Mouse (Mus musculus) erythroblast, embryonic 14.5 days (primary cell): Measurements from ENCODE around the gene Ano2. TPM values are rescaled to one million over a fixed set of nuclear protein-coding genes. Genes with fewer than 3 reads are reported as not detected.

Experiments
- H3K27me3 ChIP-seq: 2 replicates; pipeline ENCODE4 v1.6.1; 2012; ENCODE audit warnings: inconsistent platforms; ENCODE audit not compliant: control insufficient read depth
- H3K36me3 ChIP-seq: 2 replicates; pipeline ENCODE4 v1.6.1; 2012; ENCODE audit warnings: mild to moderate bottlenecking, inconsistent platforms; ENCODE audit not compliant: control insufficient read depth
- H3K4me1 ChIP-seq: 2 replicates; pipeline ENCODE4 v1.6.1; 2012; ENCODE audit warnings: inconsistent platforms; ENCODE audit not compliant: control insufficient read depth
- H3K4me3 ChIP-seq: replicated peaks from 2 replicates; pipeline ENCODE3; 2012; ENCODE audit warnings: moderate library complexity, mild to moderate bottlenecking, inconsistent platforms
- H3K9me3 ChIP-seq: 2 replicates; pipeline ENCODE4 v1.6.1; 2012; ENCODE audit warnings: low read length, inconsistent platforms, mixed read lengths; ENCODE audit not compliant: control insufficient read depth
- GATA1 ChIP-seq: IDR thresholded peaks from 2 replicates; pipeline ENCODE4 v1.6.1; 2012; ENCODE audit warnings: low read length, inconsistent platforms, mixed read lengths
- TAL1 ChIP-seq: IDR thresholded peaks from 3 replicates; pipeline ENCODE4 v1.6.1; 2012; ENCODE audit warnings: low read length, inconsistent platforms, mixed read lengths
- polyA plus RNA-seq: library from polyadenylated mRNA; stranded (reverse); fragments of >175 nt; gene quantifications from 2 replicates; pipeline ENCODE4 v1.2.3, GENCODE M21; 2012

Gene Ano2
- polyA plus RNA-seq, 1 experiment, result 1.4 TPM

DNA sequence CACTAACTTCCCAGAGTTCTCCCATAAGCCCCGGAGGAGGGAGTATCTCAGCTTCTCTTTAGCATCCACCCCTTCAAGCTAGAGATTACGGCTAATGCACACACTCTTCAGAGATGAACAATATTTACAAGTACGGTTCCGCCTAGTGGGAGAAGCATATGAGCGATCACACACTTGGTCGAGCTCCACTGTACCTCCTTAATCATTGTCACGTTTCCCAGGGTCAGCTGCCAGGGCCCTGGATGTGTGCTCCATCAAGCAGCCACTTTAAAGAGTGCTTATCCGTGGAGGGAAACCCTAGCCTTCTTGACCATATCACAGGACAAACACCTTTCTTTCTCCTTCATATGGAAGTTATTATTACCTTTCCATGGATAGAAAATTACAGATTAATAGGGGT lies 112.7 kb downstream of the Ano2 start:
- H3K36me3 ChIP-seq, result no peaks in the 10 kb centered on the region
- no peaks in the 10 kb centered on the region for H3K9me3 ChIP-seq
- TF ChIP-seq TAL1, result no peak
- TF ChIP-seq GATA1, result no peak
- no peaks in the 10 kb centered on the region for H3K27me3 ChIP-seq
- no peak overlapping the region for H3K4me3 ChIP-seq
- H3K4me1 ChIP-seq, result no peaks in the 10 kb centered on the region

DNA sequence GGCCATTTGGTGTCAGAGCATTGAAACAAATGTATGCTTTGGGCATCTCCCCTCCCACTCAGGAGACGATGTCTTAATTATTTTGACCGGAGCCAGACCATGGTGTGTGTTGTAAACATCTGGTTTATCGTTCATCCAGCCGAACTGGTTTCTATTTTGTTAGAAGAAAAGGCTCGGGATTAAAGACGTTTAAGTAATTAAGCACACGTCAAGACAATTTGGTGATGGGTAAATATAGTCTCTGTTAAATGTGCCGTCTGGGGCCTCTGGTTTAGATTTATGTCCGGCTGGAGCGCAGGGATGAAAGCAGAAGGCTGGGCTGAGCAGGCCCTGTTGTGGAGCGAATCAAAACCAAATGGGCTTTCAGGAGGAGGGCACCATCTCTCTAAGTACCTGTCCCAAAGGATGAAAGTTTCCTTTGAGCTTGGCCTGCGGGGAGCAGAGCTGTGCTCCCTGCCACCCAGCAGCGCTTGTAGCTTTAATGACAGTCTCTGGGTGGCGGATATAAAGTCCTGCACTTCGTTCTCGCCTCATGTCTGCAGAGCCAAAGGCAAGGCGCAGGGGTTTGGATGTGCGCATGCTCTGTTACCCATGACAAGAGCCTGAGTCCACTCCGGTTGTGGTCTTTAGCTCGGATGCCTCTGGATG lies 113.3 kb downstream of the Ano2 start:
- H3K4me3 ChIP-seq, result no peak overlapping the region
- H3K27me3 ChIP-seq, result no peaks in the 10 kb centered on the region
- H3K36me3 ChIP-seq, result no peaks in the 10 kb centered on the region
- H3K4me1 ChIP-seq, result no peaks in the 10 kb centered on the region
- TF ChIP-seq GATA1, result no peak
- TF ChIP-seq TAL1, result no peak
- no peaks in the 10 kb centered on the region for H3K9me3 ChIP-seq

DNA sequence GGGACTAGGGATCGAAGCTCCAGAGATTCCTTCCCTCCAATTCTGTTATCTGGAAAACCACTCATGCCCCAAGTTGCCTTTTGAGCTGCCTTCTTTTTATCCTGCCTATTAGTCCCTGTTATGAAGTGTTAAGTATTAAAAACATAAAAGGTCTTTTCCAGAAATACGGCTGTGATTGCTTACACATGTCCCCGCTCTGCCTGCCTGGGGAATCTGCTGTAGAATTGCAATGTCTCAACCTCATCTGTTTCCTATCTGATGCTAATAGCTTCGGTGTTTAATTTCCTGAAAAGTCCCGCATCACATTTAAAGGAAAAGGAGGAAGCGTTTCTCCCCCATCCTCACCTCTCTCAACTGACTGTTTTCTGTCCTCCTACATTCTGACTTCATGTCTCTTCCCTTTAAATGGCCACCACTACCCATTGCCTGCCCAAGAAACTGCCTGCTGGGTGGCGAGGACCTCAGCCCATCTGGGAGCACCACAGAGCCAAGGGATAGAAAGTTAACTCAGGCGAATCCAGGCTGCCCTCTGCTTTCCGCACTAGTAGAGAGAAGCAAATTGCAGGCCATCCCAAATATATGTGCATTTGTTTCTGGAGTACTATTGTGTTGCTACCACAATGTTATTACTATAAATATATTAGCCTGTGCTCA lies 118.9 kb downstream of the Ano2 start:
- Histone ChIP-seq H3K36me3 (no peaks in the 10 kb centered on the region), H3K27me3 (no peaks in the 10 kb centered on the region), H3K9me3 (no peaks in the 10 kb centered on the region), H3K4me3 (no peak overlapping the region), H3K4me1 (no peaks in the 10 kb centered on the region)
- TF ChIP-seq TAL1 (no peak), GATA1 (no peak)

DNA sequence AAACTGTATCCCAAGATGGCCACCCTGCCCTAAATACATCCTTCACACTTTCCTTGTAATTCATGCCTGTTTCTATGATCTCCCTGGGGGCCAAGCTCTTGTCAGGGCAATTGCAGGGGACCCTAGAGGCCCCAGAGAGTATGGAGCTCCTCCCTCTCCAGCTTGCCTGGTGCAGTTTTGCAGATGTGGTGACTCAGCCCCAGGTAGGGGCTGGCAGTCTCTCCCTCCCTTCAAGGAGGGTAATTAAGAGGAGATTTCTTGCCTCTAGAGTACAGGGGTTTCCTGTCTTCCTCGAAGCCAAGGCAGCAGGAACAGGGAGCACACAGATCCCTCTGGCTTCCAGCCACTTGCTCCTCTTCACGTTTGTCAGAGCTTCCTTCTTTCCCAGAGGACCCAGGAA lies 121.2 kb downstream of the Ano2 start:
- H3K27me3 ChIP-seq, result no peaks in the 10 kb centered on the region
- H3K36me3 ChIP-seq, result no peaks in the 10 kb centered on the region
- H3K4me3 ChIP-seq, result no peak overlapping the region
- H3K4me1 ChIP-seq, result no peaks in the 10 kb centered on the region
- no peaks in the 10 kb centered on the region for H3K9me3 ChIP-seq
- no peak for TF ChIP-seq TAL1
- TF ChIP-seq GATA1, result no peak

DNA sequence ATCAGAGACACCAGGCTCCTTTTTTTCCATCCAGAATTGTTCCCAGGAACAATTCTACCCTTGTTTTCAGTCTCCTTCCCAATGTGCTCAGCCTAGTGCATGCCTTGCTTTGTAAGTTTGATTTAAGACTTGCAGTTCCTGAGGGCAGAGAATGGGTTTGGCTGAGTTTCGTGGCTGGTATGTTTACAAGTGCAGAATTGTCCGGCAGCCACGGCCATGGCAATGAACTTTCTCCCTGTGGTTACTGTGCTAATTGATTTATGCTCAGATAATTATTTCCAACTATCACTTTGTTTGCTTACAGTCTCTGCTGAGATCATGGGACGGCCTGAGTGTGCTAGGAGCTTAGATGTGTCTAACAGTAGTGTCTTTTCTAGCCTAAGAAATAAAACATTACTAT lies 147.9 kb downstream of the Ano2 start:
- Histone ChIP-seq H3K27me3 (no peaks in the 10 kb centered on the region), H3K9me3 (no peaks in the 10 kb centered on the region), H3K36me3 (no peaks in the 10 kb centered on the region), H3K4me1 (no peaks in the 10 kb centered on the region), H3K4me3 (no peak overlapping the region)
- TF ChIP-seq GATA1, result no peak
- TF ChIP-seq TAL1, result no peak

DNA sequence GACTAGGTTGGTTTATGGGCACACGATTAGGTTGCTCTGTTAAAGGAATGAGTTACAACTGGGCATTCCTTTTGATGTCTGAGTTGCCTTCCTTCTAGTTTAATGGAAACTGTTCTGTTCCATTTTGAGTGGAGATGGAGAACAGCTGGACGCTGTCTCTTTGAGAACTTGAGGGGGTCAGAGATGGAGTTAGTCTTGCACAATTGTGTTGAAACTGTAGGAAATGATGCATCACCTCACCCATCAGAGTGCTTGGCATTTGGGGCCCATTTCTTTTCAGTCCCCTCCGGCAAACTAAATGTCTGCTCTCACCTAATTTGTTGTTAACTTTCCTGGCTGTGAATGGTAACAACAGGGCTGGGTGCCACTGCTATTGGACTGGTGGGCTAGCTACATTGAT lies 151.1 kb downstream of the Ano2 start:
- TF ChIP-seq GATA1 (no peak), TAL1 (no peak)
- Histone ChIP-seq H3K4me3 (no peak overlapping the region), H3K27me3 (no peaks in the 10 kb centered on the region), H3K36me3 (no peaks in the 10 kb centered on the region), H3K9me3 (no peaks in the 10 kb centered on the region), H3K4me1 (no peaks in the 10 kb centered on the region)

DNA sequence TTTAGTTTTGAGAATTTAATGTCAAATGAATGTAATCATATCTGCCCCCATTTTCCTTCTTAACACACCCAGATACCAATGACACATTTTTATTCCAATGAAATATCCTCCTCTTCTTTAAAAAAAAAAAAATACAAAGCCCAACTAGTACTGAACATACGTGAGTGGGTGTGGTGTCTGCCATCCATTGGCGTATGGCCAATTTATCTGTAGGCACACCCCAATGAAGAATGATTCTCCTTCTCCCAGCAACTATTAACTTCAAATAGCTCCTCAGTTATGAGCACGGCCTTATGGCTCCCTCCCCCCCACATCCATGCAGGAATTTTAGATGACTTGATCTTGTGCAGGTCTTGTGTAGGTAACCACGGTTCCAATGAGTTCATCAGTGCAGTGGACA lies 161.0 kb downstream of the Ano2 start:
- H3K27me3 ChIP-seq, result no peaks in the 10 kb centered on the region
- H3K4me1 ChIP-seq, result no peaks in the 10 kb centered on the region
- TF ChIP-seq GATA1, result no peak
- no peak for TF ChIP-seq TAL1
- H3K36me3 ChIP-seq, result no peaks in the 10 kb centered on the region
- no peak overlapping the region for H3K4me3 ChIP-seq
- H3K9me3 ChIP-seq, result no peaks in the 10 kb centered on the region

DNA sequence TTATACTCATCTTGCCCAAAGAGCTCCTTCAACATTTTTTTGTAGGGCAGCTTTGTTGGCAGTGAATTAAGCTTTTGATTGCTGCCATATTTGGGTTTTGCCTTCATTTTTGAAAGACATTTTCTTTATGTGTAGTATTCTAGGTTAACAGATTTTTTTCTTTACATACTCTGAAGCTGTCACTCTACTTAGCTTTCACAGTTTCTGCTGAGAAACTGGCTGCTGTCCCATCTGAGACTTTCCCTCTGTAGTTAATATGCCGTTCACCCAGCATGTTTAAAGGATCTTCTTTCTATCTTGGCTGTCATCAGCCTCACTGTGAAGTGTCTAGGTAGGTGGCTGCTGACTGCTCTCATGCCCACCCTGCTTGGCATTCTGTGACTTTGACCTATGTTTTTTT lies 168.1 kb downstream of the Ano2 start:
- no peaks in the 10 kb centered on the region for H3K27me3 ChIP-seq
- no peak for TF ChIP-seq TAL1
- no peak for TF ChIP-seq GATA1

DNA sequence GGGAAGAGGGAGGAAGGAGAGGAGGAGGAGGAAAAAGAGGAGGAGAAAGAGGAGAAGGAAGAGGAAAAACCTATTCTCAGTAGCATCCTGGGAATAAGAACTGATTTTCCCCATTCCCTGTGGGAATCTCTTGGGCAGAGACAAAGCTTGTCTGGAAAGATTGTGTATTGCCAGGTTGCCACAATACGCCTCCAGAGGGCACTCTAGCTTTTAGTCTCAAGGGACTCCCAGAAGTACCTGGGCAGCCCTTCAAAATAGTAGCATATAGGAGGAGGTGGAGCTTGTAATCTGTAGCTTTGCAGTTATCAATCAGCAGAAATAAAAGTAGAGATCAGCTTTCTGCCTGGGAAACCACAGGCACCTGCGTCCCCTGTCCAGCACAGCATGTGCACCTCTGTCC lies 178.3 kb downstream of the Ano2 start:
- Histone ChIP-seq H3K4me1 (no peaks in the 10 kb centered on the region), H3K9me3 (no peaks in the 10 kb centered on the region), H3K4me3 (no peak overlapping the region), H3K27me3 (no peaks in the 10 kb centered on the region), H3K36me3 (no peaks in the 10 kb centered on the region)
- TF ChIP-seq GATA1, result no peak
- TF ChIP-seq TAL1, result no peak

More for the DNA sequence above, 168.1 kb downstream of the Ano2 start:
- H3K4me1 ChIP-seq, result no peaks in the 10 kb centered on the region
- H3K36me3 ChIP-seq, result no peaks in the 10 kb centered on the region
- no peak overlapping the region for H3K4me3 ChIP-seq
- no peaks in the 10 kb centered on the region for H3K9me3 ChIP-seq
